Mouse (Mus musculus): ENCODE data around the gene Pspc1. TPM values are rescaled to one million over a fixed set of nuclear protein-coding genes. Genes with fewer than 3 reads are reported as not detected.

The Pspc1 gene
- polyA plus RNA-seq (2017; shearing (Covaris generic)): 10 to 100 TPM; 42.8 to 54.4 TPM

GRCm38 (mm10) chr14:56778200-56778932 is at the start of gene Pspc1:
Gene Pspc1 (minus strand): TSS chr14:56778316.

GRCm38 (mm10) chr14:56811701-56812339 is 33.7 kb upstream of the Pspc1 start, which contains the start of gene Zmym5:
Gene Zmym5 (minus strand): TSS chr14:56811716.

Other genes with a start within 250 kb of the Pspc1 start
- gene Cenpj, start 202.9 kb downstream of the Pspc1 start, polyA plus RNA-seq (2017; shearing (Covaris generic)): 1 to 10 TPM; 5.5 to 8.0 TPM
- 10 to 100 TPM; 16.6 to 21.0 TPM for gene Parp4, start 202.7 kb downstream of the Pspc1 start, polyA plus RNA-seq (2017; shearing (Covaris generic))
- gene Mphosph8, start 110.1 kb downstream of the Pspc1 start, polyA plus RNA-seq (2017; shearing (Covaris generic)): 10 to 100 TPM; 57.0 to 57.7 TPM
- 10 to 100 TPM; 43.1 to 52.4 TPM for gene Zmym5, start 33.4 kb upstream of the Pspc1 start, polyA plus RNA-seq (2017; shearing (Covaris generic))
- 10 to 100 TPM; 64.9 to 74.3 TPM for gene Zmym2, start 108.3 kb upstream of the Pspc1 start, polyA plus RNA-seq (2017; shearing (Covaris generic))

Measured in inflammation-experienced regulatory T-cells (primary cell).